Mouse (Mus musculus) CD4-positive naive resting alpha-beta T cell, adult 76 days (primary cell): ENCODE results near the gene Adgre5. TPM values are rescaled to one million over a fixed set of nuclear protein-coding genes. Genes with fewer than 3 reads are reported as not detected.

Source experiments
- total RNA-seq: library from RNA; stranded (reverse); gene quantifications from one replicate; pipeline ENCODE4 v1.2.4, GENCODE M21; 2023

Gene Adgre5
- total RNA-seq: 817 TPM

DNA sequence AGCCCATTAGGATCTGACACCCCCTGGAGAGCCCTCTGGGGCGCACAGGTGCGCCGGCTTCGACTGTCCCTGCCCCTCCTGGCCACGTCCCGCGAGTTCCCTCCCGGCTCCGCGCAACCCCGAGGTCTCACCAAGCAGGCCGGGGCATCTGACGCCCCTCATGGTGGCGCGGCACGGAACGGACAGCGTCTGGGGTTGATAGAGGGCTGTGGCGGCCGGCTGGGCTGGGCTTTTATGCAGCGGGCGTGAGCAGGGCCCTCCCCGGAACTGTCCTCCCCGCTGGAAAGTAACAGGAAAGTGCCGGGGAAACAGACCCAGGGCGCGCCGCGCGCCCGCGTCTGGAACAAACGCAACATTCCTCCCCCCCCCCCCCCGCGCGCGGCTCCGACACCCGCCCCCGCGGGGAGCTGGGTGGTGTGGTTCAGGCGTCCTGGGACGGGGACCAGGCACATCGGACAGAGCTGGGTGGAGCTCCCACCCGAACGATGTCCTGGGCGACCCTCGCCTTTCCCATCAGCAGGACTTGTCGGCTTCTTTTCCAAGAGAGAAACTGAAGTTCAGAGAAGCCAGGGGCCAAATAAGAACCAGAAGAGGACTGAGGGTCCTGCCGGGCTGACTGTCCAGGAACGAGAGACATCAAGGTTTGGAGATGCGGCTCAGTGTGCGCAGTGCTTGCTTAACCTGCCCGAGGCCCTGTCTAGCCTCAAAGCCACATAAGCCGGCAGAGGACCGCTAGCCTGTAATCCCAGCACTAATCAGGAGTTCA lies at the start of gene Adgre5:
TSS of gene Adgre5 (minus strand) at position 351 of the 766 bp plus-strand sequence.

DNA sequence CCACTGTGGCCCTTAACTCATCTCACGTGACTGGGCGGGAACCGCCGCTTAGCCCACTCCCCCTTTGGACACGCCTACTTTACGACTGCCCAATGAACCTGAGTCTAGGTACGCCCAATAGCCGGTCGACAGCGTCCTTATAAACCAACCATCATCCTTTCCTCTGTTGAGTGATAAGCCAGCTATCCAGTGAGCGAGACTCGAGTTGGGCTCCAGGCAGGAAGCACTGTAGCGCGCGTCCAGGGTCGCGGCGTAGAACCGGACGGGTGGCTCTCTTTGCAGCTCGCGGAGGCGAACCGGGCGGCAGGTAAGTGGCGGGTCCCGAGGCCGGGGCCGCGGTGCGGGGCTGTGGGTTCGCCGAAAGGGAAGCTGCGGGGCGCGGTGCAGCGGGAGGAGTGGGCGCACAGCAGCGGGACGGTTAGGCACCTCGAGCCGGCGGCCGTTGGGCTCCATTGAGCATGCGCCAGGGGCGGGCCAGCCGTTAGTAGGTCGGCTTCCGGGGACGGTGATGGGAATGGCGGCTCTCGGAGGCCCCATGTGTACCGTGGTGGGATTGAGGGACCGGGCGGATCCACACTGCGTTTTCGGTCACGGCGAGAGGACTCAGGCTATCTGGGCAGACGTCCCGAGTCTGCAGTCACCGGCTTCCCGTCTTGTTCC lies 26.0 kb downstream of the Adgre5 start, which contains the start of gene Ddx39:
TSS of gene Ddx39 (plus strand) at position 147 of the 660 bp plus-strand sequence.

DNA sequence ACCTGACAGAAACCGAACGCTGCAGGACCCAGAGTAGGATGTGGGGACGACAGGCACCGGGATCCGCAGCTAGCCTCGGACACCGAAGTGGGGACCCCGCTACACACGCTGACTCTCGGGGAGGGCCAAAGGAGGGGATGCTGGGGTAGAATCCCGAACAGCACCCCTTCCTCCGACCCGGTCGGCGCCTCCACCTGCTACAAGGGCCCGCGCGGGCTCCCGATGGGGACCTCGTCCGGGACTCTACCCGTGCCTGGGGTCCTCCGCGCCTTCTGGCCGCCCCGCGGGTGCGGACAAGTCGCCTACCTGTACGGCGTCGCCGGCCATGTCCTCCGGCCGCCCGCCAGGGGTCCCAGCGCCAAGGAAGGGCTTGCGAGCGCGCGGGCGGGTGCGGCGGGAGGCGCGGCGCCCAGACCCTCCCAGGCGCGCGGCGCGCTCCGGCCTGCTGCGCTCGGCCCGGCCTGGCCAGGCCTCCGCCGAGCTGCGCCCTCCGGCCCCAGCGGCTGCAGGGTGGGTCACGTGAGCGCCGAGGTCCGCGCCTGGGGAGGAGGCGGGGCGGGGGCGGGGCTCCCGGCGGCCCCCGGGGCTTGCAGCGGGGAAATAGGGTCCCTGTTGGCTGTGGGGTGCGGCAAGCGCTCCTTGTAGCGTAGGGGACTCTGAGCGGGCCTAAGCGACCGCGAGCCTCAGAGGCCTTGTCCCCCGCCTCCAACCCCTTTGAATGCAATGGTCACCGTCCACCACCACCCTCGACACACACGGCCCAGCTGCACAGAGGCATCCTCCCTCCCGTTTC lies 42.3 kb downstream of the Adgre5 start, which contains the start of gene Pkn1:
TSS of gene Pkn1 (minus strand) at position 519 of the 793 bp plus-strand sequence.

Other genes with a start within 250 kb of the Adgre5 start
- gene Olfr370, start 205.5 kb downstream of the Adgre5 start, total RNA-seq: not detected
- 57.7 TPM for gene Ndufb7, start 174.7 kb downstream of the Adgre5 start, total RNA-seq
- gene Tecr, start 133.4 kb downstream of the Adgre5 start, total RNA-seq: 209 TPM
- 107 TPM for gene Dnajb1, start 133.1 kb downstream of the Adgre5 start, total RNA-seq
- 21.6 TPM for gene Gipc1, start 88.6 kb downstream of the Adgre5 start, total RNA-seq
- gene Ptger1, start 74.6 kb downstream of the Adgre5 start, total RNA-seq: 0.15 TPM
- 273 TPM for gene Pkn1, start 42.1 kb downstream of the Adgre5 start, total RNA-seq
- gene Ddx39, start 26.1 kb downstream of the Adgre5 start, total RNA-seq: 60.2 TPM
- gene Adgrl1, start 158.8 kb upstream of the Adgre5 start, total RNA-seq: 59.2 TPM
- gene Gm10644, start 213.9 kb upstream of the Adgre5 start, total RNA-seq: 0.53 TPM
- 3.9 TPM for gene Asf1b, start 214.2 kb upstream of the Adgre5 start, total RNA-seq
- gene Prkaca, start 231.7 kb upstream of the Adgre5 start, total RNA-seq: 37.1 TPM